Mouse (Mus musculus): ENCODE measurements around the gene Parn.
"Not testable (repeated sequence)": the region's sequence is repeated elsewhere in the genome, so short reads cannot be mapped to it uniquely, and the experiment has no call there.

The Parn gene

GRCm38 (mm10) chr16:13667878-13668343 is at the start of gene Parn:
Gene Parn (minus strand): TSS chr16:13668170.
- peak; percentile 94 to 96 for DNase-seq

DNA sequence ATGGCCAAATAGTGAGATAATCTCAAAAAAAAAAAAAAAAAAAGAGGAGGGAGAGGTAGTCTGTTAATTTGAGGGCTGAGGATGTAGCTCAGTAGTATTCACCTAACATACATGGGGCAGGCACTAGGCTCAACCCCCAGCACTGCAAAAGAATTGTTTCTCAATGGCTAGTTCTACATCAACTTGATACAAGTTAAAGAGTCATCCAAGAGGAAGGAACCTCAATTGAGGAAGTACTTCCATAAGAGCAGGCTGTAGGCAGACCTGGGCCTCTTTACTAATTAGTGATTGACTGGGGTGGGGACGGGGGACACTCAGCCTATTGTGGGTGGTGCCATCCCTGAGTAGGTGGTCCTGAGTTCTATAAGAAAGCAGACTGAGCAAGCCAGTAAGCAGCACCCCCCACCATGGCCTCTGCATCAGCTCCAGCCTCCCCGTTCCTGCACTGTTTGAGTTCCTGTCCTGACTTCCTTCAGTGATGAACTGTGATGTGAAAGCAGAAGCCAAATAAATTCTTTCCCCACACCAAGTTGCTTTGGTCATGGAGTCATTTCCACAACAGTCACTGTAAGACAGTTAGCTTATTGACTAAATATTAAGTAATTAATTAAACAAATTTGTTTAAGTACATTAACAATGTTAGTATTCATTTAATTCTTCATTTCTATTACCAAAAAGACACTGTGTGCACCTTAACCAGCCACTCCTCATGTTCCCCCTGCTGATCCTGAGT is 49.0 kb upstream of the Parn start:
- DNase-seq, result no peak

GRCm38 (mm10) chr16:13714910-13715309 is 46.9 kb upstream of the Parn start:
- DNase-seq, result no peak

GRCm38 (mm10) chr16:13704676-13705075 is 36.7 kb upstream of the Parn start:
- DNase-seq, result no peak

DNA sequence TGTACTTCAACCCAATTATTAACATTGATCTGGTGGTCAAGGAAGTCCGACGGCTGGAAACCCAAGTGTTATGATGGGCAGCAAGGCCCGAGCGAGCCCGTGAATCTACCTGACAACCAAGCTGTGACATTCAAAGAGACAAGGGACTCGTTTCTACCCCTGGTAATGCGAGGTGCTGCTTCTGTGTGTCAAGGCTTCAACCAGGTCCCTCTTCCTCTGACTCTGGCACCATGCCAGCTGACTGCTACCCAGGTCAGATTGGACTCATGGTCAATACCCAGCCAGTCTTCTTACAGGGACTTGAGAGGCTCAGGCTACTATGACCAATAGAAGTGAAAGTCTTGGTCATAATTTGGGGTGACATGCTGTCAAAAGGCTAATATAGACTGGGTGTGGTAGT is 34.2 kb upstream of the Parn start:
- DNase-seq, result peak; percentile 36 to 43

DNA sequence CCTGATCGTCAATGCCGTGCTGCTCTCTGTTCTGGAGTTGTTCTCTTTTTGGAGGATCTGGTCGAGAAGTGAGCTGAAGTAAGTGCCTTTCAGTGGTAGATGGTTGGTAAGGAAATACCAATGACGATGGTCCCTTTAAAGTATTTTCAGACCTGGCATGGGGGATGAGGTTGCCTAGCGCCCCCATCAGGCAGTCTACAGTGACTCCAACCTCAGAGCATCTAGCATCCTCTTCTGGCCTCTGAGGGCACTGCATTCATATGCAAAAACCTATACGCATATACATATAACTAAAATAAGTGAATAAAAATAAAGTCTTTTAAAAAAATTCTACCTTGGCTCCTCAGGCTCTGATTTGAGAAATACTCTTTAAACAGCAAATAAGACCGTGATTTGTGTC is 31.0 kb upstream of the Parn start:
- no peak for DNase-seq

GRCm38 (mm10) chr16:13678601-13679319 is 10.8 kb upstream of the Parn start:
- DNase-seq, result no peak

GRCm38 (mm10) chr16:13674511-13674910 is 6.5 kb upstream of the Parn start:
- no peak for DNase-seq

- DNase-seq, result no peak
Observed at GRCm38 (mm10) chr16:13673114-13673513, 5.1 kb upstream of the Parn start.

DNA sequence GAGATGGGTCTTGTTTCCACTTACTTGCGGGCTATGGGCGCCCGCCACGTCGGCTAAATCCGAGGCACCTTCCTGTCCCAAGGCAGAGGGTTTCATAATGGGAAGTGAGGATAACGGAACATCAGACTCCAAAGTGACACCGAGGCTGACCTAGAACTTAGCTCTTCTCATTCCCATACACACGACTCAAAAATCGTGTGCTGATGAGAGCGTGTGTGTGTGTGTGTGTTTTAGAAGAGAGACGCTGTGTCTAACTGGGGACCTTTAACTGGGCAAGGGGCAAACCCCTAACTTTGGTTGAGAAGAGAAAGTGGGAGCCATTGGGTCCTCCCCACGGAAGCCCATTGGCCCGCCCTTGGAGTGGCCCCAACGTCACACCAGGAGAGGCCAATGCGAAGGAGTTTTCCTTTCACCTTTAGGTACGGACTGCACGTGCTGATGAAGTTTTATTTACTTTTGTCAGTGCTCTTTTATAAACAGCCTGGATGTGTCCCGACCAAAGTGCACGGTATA is 4.5 kb upstream of the Parn start:
- DNase-seq, result peak; percentile 74 to 79

DNA sequence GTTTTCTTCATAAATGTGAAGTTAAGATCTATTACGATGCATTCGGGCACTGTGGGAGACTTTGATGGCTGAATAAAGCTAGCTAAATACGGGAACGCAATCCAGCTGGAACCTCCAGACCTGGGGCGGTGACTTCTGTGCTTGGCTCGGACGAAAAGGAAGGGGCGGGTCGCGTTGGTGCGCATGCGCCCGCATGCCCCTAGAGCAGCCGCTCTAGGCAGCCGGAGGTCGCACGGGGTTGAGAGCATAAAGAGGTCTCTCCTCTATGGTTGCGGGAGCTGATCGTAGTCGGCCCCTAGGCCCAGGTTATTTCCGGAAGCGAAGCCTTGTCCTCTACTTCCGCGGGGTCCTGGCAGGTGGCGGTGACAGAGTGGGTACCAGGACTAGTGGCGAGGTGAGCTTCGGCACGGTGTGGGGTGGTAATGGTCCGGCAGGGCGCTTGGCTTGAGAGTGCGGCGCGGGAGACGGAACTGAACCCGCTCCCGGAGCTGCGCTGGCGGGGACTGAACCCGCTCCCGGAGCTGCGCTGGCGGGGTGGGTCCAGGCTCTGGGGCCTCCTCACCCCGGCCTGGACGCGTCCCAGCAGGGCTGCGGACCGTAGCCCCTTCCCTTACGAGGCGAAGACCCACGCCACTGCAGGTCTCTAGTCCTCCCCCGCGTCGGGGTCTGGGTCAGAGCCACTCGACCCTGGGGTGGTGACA is 3.9 kb upstream of the Parn start, which contains the start of the genes Bfar and 3110001I22Rik:
Gene Bfar, plus strand, starts transcription at position 174 of the 701 bp plus-strand sequence.
Gene 3110001I22Rik, plus strand, starts transcription at position 245 of the 701 bp plus-strand sequence.
- DNase-seq, result peak; percentile 93 to 96

GRCm38 (mm10) chr16:13670896-13671295 is 2.9 kb upstream of the Parn start:
- not testable (repeated sequence) for DNase-seq

DNA sequence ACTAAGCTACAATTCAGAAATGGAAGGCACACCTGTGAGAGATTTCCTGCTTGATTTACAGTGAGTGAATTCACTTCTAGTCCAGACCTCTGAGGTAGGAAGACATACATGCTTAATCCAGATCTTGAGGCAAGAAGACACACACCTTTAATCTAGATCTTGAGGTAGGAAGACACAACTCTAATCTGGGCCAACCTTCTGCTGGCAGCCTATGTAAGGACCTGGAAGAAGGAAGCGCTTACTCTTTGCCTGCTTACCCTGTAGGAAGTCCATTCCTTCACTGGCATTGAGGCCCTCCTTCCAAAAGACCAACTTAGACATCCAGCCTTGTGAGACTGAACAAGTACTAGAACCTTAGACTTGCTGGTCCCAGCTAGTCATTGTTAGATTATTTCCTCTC is 1.3 kb upstream of the Parn start:
- DNase-seq, result no peak

DNA sequence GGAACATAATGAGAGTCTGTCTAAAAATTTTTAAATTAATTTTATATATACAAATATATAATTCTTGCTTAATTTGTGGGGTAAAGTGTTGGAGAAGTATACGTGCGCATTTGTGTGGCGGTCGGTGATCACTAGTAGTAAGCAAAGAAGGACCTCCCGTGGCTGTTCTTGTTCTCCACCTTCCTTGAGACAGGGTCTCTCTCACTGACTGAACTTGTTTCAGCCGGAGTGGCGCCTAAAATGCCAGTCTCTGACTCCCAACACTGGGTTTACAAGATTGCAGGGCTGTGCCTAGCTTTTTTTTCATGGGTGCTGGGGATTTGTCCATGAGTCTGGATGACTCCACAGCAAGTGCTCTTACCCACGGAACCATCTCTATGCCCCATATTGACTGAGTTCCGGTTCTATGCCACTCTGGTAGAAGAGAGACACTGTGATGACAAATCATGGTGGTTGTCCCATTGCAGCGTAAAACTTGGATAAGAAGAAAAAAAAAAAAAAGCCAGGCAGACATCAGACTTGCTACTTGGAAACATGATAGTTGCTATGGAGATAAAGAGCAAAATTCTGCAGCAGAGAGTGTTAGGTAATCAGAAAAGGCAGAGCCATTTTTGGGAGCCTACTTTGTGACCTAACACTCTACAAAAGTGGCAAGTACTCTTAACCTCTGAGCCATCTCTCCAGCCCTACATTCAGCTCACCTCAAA is 585 bp upstream of the Parn start:
- DNase-seq, result peak; percentile 14 to 30

GRCm38 (mm10) chr16:13660736-13661135 is 7.2 kb downstream of the Parn start:
- DNase-seq, result no peak

DNA sequence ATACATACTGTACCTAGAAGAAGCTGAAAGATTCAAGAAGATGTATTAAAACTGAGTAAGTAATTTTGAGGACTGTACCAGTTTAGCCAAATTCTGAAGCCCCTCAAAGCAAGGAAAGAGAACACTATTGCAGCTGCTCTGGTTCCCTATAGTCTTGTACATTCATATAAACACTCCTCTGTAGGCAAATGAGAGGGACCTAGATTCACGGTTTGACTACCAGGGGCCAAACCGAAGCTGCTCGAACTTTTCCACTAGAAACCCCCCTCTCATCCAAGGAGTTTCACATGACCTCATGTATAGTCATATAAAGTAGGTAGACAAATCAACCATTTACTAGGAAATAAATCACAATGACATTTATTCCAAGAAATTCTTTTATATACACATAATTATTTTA is 9.1 kb downstream of the Parn start:
- DNase-seq, result no peak

DNA sequence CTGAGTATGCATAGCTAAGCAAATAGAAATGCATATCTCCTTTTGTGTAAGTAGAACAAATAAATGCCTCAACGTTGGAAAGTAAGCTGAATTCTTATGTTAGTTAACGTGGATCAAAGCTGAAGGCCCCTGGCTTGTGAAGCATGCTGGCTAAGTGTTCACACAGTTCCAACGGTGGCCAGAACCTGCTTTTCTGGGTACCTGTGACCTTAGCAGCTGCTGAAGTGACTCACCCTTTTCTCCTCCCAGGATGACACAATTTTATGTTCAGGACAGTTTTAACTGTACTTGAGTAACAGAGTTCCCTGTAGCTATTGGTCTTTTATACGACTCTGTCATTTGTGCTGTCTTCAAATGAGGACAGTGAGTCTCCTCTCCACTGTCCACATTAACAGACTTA is 22.0 kb downstream of the Parn start:
- no peak for DNase-seq

- DNase-seq, result no peak
Observed at GRCm38 (mm10) chr16:13644474-13644873, 23.5 kb downstream of the Parn start.

GRCm38 (mm10) chr16:13640064-13640463 is 27.9 kb downstream of the Parn start:
- peak; percentile 19 to 29 for DNase-seq

DNA sequence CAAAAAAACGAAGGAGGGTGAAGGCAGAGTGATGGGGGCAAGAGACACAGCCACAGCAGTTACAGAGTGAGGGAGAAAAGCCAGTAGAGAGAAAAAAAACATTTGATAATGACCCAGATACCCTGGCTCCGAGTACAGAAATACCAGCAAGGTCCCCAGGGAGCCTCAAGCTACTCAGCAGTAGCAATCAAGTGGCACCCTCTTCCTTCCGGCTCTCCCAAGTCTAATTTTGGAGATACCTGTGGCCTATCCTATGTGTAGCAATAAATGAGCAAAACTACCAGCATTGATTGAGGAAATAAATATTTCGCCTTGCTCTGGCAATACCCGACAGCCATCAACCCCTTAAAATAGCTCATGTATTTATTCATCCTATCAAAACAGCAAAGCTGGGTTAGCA is 28.5 kb downstream of the Parn start:
- DNase-seq, result no peak

- not testable (repeated sequence) for DNase-seq
Observed at GRCm38 (mm10) chr16:13638198-13638597, 29.8 kb downstream of the Parn start.

- DNase-seq, result peak; percentile 28 to 59
Observed at GRCm38 (mm10) chr16:13628345-13628744, 39.6 kb downstream of the Parn start.
